Mouse (Mus musculus): ENCODE data around the gene BC030867. TPM values are rescaled to one million over a fixed set of nuclear protein-coding genes. Genes with fewer than 3 reads are reported as not detected.
A peak's percentile ranks its signal among the peaks of the same experiment; 100 is the strongest.

Gene BC030867
- total and polyA plus RNA-seq, 2 experiments from 2014 or later: 2.2 to 3.9 TPM

GRCm38 (mm10) chr11:102229331-102229953 lies 19.2 kb upstream of the BC030867 start:
- peak overlapping the region; percentile 89 for H3K4me3 ChIP-seq (ENCODE audit: low read depth, low read length)
- ATAC-seq (ENCODE audit: insufficient read depth, low read depth) (peak; percentile 42), DNase-seq (ENCODE audit: low spot score) (no peak)
- H3K9ac ChIP-seq (replicated peaks; ENCODE audit: low read depth, low read length): peak overlapping the region; percentile 93
- H3K27me3 ChIP-seq (ENCODE audit: control insufficient read depth, insufficient read depth, low read length): no peaks in the 10 kb centered on the region
- no peaks in the 10 kb centered on the region for H3K9me3 ChIP-seq (replicated peaks; ENCODE audit: control insufficient read depth, low read length)
- H3K36me3 ChIP-seq (replicated peaks; ENCODE audit: control insufficient read depth, insufficient read depth, low read length): no peaks in the 10 kb centered on the region
- peak overlapping the region; percentile 79 for H3K4me2 ChIP-seq (ENCODE audit: low read depth, low read length)
- TF ChIP-seq CTCF (IDR thresholded peaks at IDR 0.05; ENCODE audit: low read depth) (no peak), EP300 (IDR thresholded peaks at IDR 0.05; ENCODE audit: low read depth) (no peak)
- H3K4me1 ChIP-seq (ENCODE audit: control insufficient read depth, insufficient read depth): peaks cover 30% of the 10 kb centered on the region
- WGBS: 1% methylated on average over 36 of the region's 47 CpGs
- H3K27ac ChIP-seq (ENCODE audit: low read depth): peak overlapping the region; percentile 85

GRCm38 (mm10) chr11:102230006-102230741 lies 18.5 kb upstream of the BC030867 start, which contains the start of gene Hdac5:
Gene Hdac5, minus strand, starts transcription at chr11:102230166.
- H3K27me3 ChIP-seq (ENCODE audit: control insufficient read depth, insufficient read depth, low read length): no peaks in the 10 kb centered on the region
- DNase-seq (ENCODE audit: low spot score) (peak; percentile 98), ATAC-seq (ENCODE audit: insufficient read depth, low read depth) (peak; percentile 92)
- H3K4me2 ChIP-seq (ENCODE audit: low read depth, low read length): peak within 1 kb of the TSS; percentile 79
- H3K9ac ChIP-seq (replicated peaks; ENCODE audit: low read depth, low read length): peak within 1 kb of the TSS; percentile 93
- no peaks in the 10 kb centered on the region for H3K9me3 ChIP-seq (replicated peaks; ENCODE audit: control insufficient read depth, low read length)
- under 1% methylated on average over 39 of the region's 49 CpGs for WGBS
- peak within 1 kb of the TSS; percentile 85 for H3K27ac ChIP-seq (ENCODE audit: low read depth)
- peaks cover 23% of the 10 kb centered on the region for H3K4me1 ChIP-seq (ENCODE audit: control insufficient read depth, insufficient read depth)
- peak within 1 kb of the TSS; percentile 89 for H3K4me3 ChIP-seq (ENCODE audit: low read depth, low read length)
- TF ChIP-seq CTCF (IDR thresholded peaks at IDR 0.05; ENCODE audit: low read depth) (no peak; the same call in 1 of the 2 replicates), EP300 (IDR thresholded peaks at IDR 0.05; ENCODE audit: low read depth) (peak; percentile 82; the same call in 1 of the 2 replicates)
- H3K36me3 ChIP-seq (replicated peaks; ENCODE audit: control insufficient read depth, insufficient read depth, low read length): no peaks in the 10 kb centered on the region

- Histone ChIP-seq H3K9me3 (replicated peaks; ENCODE audit: control insufficient read depth, low read length) (no peaks in the 10 kb centered on the region), H3K27ac (ENCODE audit: low read depth) (no peak overlapping the region), H3K27me3 (ENCODE audit: control insufficient read depth, insufficient read depth, low read length) (no peaks in the 10 kb centered on the region), H3K36me3 (replicated peaks; ENCODE audit: control insufficient read depth, insufficient read depth, low read length) (no peaks in the 10 kb centered on the region), H3K4me2 (ENCODE audit: low read depth, low read length) (no peak overlapping the region), H3K4me3 (ENCODE audit: low read depth, low read length) (no peak overlapping the region), H3K4me1 (ENCODE audit: control insufficient read depth, insufficient read depth) (no peaks in the 10 kb centered on the region), H3K9ac (replicated peaks; ENCODE audit: low read depth, low read length) (no peak overlapping the region)
- TF ChIP-seq CTCF (IDR thresholded peaks at IDR 0.05; ENCODE audit: low read depth): no peak
- no peak for TF ChIP-seq EP300 (IDR thresholded peaks at IDR 0.05; ENCODE audit: low read depth)
- ATAC-seq (ENCODE audit: insufficient read depth, low read depth): no peak
- WGBS: 21% methylated on average over 2 of the region's 2 CpGs
- no peak for DNase-seq (ENCODE audit: low spot score)
Measured at GRCm38 (mm10) chr11:102236022-102236421, 12.7 kb upstream of the BC030867 start.

GRCm38 (mm10) chr11:102240636-102241035 lies 8.0 kb upstream of the BC030867 start:
- H3K9me3 ChIP-seq (replicated peaks; ENCODE audit: control insufficient read depth, low read length): no peaks in the 10 kb centered on the region; the same call in 1 of the 2 replicates
- no peak overlapping the region for H3K27ac ChIP-seq (ENCODE audit: low read depth)
- 84% methylated on average over 6 of the region's 6 CpGs for WGBS
- no peak overlapping the region for H3K9ac ChIP-seq (replicated peaks; ENCODE audit: low read depth, low read length)
- H3K27me3 ChIP-seq (ENCODE audit: control insufficient read depth, insufficient read depth, low read length): no peaks in the 10 kb centered on the region
- no peak for ATAC-seq (ENCODE audit: insufficient read depth, low read depth)
- no peaks in the 10 kb centered on the region for H3K36me3 ChIP-seq (replicated peaks; ENCODE audit: control insufficient read depth, insufficient read depth, low read length)
- H3K4me3 ChIP-seq (ENCODE audit: low read depth, low read length): no peak overlapping the region
- TF ChIP-seq EP300 (IDR thresholded peaks at IDR 0.05; ENCODE audit: low read depth) (no peak), CTCF (IDR thresholded peaks at IDR 0.05; ENCODE audit: low read depth) (no peak)
- peaks cover 11% of the 10 kb centered on the region for H3K4me1 ChIP-seq (ENCODE audit: control insufficient read depth, insufficient read depth)
- H3K4me2 ChIP-seq (ENCODE audit: low read depth, low read length): no peak overlapping the region
- DNase-seq (ENCODE audit: low spot score): no peak

GRCm38 (mm10) chr11:102241246-102241645 lies 7.4 kb upstream of the BC030867 start:
- Histone ChIP-seq H3K27me3 (ENCODE audit: control insufficient read depth, insufficient read depth, low read length) (no peaks in the 10 kb centered on the region), H3K27ac (ENCODE audit: low read depth) (no peak overlapping the region), H3K4me3 (ENCODE audit: low read depth, low read length) (no peak overlapping the region), H3K9ac (replicated peaks; ENCODE audit: low read depth, low read length) (no peak overlapping the region), H3K9me3 (replicated peaks; ENCODE audit: control insufficient read depth, low read length) (no peaks in the 10 kb centered on the region; the same call in 1 of the 2 replicates), H3K4me2 (ENCODE audit: low read depth, low read length) (no peak overlapping the region), H3K4me1 (ENCODE audit: control insufficient read depth, insufficient read depth) (peaks cover 13% of the 10 kb centered on the region), H3K36me3 (replicated peaks; ENCODE audit: control insufficient read depth, insufficient read depth, low read length) (no peaks in the 10 kb centered on the region)
- TF ChIP-seq EP300 (IDR thresholded peaks at IDR 0.05; ENCODE audit: low read depth): no peak
- TF ChIP-seq CTCF (IDR thresholded peaks at IDR 0.05; ENCODE audit: low read depth): no peak
- DNase-seq (ENCODE audit: low spot score) (no peak), ATAC-seq (ENCODE audit: insufficient read depth, low read depth) (no peak)
- WGBS: 70% methylated on average over 5 of the region's 5 CpGs
